Mouse (Mus musculus): ENCODE results near the gene Thpo. TPM values are rescaled to one million over a fixed set of nuclear protein-coding genes. Genes with fewer than 3 reads are reported as not detected.

Gene Thpo
- total RNA-seq, 2 experiments from 2014 or later: 3.7 to 6.0 TPM

DNA sequence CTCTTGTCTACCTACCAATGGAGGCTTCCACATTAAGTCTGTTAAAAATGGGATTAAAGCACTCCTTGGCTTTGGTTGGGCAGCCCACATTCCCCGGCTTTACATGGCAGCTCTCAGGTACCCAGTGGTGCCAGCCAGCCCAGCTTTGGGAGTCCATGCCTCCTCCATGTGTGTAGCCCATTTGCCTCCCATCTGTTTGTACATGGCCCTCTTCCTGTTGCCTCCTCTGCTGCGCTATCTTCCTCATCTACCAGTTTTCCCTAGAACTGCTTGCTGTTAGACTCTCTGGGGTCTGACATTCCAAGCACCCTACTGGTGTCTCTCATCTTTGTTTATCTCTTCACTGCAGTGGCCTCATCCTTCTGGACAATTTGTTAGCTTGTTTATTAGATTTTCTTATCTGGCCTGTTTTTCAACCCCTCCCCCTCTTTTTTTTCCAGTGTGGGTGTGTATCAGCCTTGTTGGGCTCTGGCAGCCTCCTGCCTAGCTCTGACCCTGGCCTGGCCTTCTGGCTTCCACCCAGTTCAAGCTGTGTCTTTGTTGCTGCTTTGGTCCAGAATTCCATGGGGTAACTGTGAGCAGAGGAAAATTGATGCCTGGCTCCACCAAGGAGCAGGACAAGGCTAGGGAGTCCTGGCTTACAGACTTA is 27.8 kb downstream of the Thpo start:
- DNase-seq (ENCODE audit: low spot score in 2 of 2): no peak

- no peak for DNase-seq (ENCODE audit: low spot score in 2 of 2)
Observed at GRCm38 (mm10) chr16:20705786-20706185, 28.5 kb downstream of the Thpo start.

DNA sequence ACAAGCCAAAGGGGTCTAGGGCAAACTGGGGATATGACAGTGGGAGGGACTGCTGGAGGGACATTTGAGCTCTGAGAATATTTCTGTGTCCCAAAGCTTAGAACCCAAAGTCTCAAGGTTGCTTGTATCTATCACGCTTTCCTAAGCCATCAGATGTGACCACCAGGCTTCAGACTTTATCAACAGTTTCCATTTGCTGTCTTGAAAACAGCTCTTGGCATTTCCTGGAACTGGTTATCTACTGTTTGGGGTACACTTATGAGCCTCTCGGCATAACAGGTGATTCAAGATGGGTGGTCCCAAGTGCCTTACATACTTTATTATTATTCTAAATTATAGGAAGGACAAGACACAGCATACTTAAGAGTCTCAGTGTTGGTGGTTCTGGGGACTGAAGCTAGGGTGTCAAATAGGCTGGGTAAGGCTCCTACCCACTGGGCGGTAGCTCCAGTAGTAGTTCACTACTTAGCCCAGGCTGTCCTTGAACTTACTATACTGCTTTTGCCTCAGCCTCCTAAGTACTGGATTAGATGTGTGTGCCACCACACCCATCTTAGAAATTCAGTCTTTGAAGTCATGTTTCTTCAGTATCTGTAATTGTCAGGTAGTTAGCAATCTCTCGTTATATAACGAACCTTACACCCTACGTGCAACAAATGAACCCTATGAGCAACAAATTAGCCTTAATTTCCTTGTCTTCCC is 30.5 kb downstream of the Thpo start:
- DNase-seq (ENCODE audit: low spot score in 2 of 2): no peak

DNA sequence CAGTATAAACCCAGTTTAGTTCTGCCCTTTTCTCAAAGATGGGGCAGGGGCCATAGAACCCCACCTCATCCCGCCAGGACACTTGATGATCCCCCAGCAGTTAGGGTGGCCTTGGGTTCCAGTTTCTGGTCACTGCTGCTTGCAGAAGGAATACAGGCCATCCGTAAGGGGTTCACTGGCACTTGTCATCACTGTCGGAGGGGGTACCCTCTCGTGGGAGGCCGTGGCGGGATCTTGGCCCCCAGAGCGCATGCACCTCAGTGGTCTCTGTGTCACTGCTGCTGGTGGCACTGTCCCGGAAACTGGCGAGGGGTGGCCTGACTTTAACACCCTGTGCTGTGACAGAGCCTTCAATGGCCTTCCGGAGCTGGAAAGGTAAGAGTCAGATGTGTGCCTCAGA is 31.2 kb downstream of the Thpo start:
- peak in 1 of 2 experiments; percentile 18 for DNase-seq (ENCODE audit: low spot score in 2 of 2)

DNA sequence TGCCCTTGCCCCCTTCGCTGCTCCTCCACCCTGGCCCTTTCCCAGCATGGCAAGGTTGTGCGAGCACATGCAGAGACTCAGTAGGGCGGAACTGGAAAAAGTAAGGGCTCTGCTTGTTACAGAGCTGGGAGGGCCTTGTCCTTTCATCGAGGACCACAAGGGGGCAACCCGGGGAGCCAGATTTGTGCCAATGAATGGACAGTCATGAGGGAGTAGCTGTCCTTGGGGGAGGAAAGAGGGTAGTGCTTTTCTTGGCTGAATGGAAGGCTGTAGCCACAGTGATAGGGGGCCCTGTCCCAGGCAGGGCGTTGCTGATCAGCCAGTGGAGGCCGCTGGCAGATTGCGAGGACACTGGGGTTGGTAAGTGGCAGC is 31.8 kb downstream of the Thpo start:
- DNase-seq (ENCODE audit: low spot score in 2 of 2): peak; percentile 67 to 68

GRCm38 (mm10) chr16:20701729-20702521 is 32.4 kb downstream of the Thpo start:
- DNase-seq (ENCODE audit: low spot score in 2 of 2): no peak

DNA sequence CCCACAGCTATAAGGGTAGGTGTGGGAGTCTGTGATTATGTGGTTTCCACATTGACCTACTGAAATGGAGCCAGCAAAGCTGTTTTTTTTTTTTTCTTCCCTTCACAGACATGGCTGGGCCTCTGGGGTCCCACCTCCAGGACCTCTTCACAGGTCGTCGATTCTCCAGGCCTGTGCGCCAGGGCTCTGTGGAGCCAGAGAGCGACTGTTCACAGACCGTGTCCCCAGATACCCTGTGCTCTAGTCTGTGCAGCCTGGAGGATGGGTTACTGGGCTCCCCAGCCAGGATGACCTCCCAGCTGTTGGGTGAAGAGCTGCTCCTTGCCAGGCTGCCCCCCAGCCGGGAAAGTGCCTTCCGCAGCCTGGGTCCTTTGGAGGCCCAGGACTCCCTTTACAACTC is 33.0 kb downstream of the Thpo start:
- no peak for DNase-seq (ENCODE audit: low spot score in 2 of 2)

- no peak for DNase-seq (ENCODE audit: low spot score in 2 of 2)
Observed at GRCm38 (mm10) chr16:20700036-20700435, 34.3 kb downstream of the Thpo start.

GRCm38 (mm10) chr16:20699266-20699665 is 35.0 kb downstream of the Thpo start:
- no peak for DNase-seq (ENCODE audit: low spot score in 2 of 2)

GRCm38 (mm10) chr16:20695622-20696323 is 38.5 kb downstream of the Thpo start:
- DNase-seq (ENCODE audit: low spot score in 2 of 2): peak; percentile 98

DNA sequence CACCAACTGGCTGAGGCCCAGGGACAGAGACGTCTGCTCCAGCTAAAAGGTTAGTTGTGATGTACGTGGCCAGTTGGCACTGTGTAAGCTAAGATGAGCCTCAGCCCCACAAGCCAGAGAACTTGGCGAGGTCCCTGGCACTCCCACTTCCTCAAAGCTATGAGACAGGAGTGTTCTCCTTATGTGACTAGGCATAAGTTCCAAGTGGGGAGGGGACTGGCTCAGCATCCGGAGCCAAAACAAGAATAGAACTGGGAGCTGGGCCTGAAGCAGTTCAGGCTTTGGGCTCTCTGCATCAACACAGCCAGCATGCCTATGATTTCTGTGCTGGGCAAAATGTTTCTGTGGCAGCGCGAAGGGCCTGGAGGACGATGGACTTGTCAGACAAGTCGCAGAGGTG is 39.5 kb downstream of the Thpo start:
- peak; percentile 71 to 76 for DNase-seq (ENCODE audit: low spot score in 2 of 2)

- peak; percentile 95 for DNase-seq (ENCODE audit: low spot score in 2 of 2)
Observed at GRCm38 (mm10) chr16:20693111-20693701, 41.1 kb downstream of the Thpo start, which contains the start of gene Fam131a. Gene Fam131a, plus strand, starts transcription at chr16:20693241.

DNA sequence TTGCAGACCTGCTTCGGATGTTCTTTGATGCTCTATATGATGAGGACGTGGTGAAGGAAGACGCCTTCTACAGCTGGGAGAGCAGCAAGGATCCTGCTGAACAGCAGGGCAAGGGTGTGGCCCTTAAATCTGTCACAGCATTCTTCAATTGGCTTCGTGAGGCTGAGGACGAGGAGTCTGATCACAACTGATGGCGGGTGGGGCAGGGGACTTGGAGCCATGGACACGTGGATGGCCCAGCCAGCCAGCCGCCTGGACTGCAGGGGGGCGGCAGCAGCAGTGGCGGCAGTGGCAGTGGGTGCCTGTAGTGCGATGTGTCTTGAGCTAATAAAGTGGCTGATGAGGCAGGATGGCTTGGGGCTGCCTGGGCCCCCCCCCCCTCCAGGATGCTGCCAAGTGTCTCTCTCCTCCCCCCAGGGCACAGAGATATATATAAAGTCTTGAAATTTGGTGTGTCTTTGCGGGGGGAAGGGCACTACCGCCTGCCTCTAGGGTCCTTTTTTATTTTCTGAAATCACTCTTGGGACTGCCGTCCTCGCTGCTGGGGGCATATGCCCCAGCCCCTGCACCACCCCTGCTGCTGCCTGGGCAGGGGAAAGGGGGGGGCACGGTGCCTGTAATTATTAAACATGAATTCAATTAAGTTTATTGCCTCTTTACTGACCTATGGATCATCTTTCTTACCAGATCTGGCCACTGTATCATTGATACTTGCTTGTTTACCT is 41.9 kb downstream of the Thpo start:
- DNase-seq (ENCODE audit: low spot score in 2 of 2): peak in 1 of 2 experiments; percentile 17

DNA sequence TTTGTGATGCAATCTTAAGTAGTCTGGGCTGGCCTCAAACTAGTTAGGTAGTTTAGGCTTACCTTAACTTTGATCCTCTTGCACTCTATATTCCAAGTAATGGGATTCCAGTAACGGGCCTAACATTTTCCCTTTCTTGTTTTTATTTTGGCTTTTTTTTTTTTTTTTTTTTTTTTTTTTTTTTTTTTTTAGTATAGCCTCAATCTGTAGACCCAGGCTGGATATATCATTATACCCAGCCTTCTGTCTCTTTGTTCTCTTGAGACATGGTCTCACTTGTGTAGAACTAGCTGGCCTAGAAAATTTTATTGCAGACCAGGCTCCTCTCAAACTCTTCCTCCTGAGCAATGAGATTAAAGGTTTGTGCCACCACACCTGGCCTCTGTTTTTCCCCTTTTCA is 42.7 kb downstream of the Thpo start:
- DNase-seq (ENCODE audit: low spot score in 2 of 2): no peak

- DNase-seq (ENCODE audit: low spot score in 2 of 2): no peak
Observed at GRCm38 (mm10) chr16:20690774-20691173, 43.5 kb downstream of the Thpo start.

- DNase-seq (ENCODE audit: low spot score in 2 of 2): peak; percentile 74 to 86
Observed at GRCm38 (mm10) chr16:20677974-20678675, 56.2 kb downstream of the Thpo start.

DNA sequence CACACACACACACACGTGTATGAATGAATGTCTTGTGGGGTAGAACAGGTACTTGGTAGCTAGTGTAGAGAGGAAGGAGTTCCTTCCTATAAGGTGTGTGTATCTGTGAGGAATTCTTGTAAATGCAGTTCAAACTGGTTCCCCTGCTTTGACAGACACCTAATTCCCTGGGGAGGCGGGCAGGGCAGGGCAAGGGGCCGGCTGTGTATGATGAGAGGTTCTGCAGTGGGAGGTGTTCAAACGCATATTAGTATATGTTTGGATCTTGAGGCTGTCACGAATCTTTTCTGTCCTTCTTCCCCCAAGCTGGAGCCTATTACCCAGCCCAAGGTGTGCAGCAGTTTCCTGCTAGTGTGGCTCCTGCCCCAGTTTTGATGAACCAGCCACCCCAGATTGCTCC is 56.9 kb downstream of the Thpo start:
- no peak for DNase-seq (ENCODE audit: low spot score in 2 of 2)

DNA sequence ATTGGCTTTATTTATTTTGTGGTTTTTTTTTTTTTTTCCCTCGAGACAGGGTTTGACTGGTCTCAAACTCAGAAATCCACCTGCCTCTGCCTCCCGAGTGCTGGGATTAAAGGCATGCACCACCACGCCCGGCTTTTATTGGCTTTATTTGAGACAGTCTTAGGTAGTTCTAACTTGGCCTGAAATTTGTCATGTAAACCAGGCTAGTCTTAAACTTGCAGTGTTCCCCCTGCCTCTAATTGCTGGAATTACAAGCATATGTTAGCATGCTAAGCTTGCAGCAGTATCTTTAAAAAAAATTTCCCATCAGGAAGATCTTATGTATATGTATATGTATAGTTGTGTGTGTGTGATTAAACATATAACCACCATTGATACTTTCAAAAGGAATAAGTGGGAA is 57.6 kb downstream of the Thpo start:
- DNase-seq (ENCODE audit: low spot score in 2 of 2): no peak

DNA sequence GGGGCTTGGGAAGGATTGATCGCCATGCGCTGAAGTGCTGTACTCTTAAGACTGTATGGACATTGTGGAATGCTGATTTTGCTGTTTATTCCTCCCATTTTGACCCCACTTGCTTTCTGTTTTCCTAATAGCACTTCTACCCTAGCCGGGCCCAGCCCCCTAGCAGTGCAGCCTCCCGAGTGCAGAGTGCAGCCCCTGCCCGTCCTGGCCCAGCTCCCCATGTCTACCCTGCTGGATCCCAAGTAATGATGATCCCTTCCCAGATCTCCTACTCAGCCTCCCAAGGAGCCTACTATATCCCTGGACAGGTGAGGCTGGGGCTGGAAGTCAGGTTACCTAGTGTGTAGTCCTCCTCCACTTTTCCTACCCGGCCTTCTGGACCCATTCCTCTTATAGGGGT is 59.1 kb downstream of the Thpo start:
- no peak for DNase-seq (ENCODE audit: low spot score in 2 of 2)

All from left cerebral cortex, adult 18-20 months (tissue).